Comparison of ENCODE assay signal across 9 mouse cellular contexts in the genomic region with DNA sequence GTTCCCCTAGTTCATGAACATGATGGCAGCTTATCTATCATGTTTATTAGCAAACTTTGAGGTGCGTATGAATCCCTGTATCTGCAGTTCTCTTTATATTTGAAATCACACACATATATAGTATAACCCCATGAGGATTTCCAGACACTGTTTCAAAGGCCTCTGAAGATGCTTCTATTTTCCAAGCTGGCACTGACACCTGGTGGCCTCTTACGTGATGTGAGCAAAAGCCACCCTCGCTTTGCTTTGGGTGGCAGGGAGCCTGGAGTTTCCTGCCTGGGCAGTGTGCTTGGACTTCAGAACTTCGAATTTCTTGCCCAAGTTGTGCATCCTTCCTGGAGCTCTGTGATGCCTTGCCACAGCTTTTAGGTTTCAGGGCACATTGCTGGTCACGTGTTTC.
DNase-seq lines count a peak whose midpoint lies in the region; ATAC-seq and TF ChIP-seq lines count a peak whose summit lies in the region.
"Had no signal": no experiment of that assay in that cellular context is flagged by ENCODE, and none has a peak within 500 bp of the region (broad histone marks: within the 10 kb centered on the region; RNA-seq: fewer than 3 reads in every experiment).

No protein-coding gene starts in this region.

- H3K4me2 ChIP-seq in forebrain, postnatal 0 days (ENCODE audit: low read depth), result no peak overlapping the region
- no peak overlapping the region for H3K4me2 ChIP-seq in lung, embryonic 14.5 days
- H3K4me2 ChIP-seq: hindbrain, embryonic 15.5 days had no signal

- TF ChIP-seq CTCF in forebrain, postnatal 0 days (IDR thresholded peaks at IDR 0.05; ENCODE audit: low read depth), result peak; percentile 60
- TF ChIP-seq CTCF in lung, embryonic 14.5 days (IDR thresholded peaks at IDR 0.05; ENCODE audit: low read depth), result peak; percentile 60

- H3K36me3 ChIP-seq in forebrain, postnatal 0 days (ENCODE audit: insufficient read depth), result no peaks in the 10 kb centered on the region
- H3K36me3 ChIP-seq in forebrain, embryonic 10.5 days (replicated peaks), result no peaks in the 10 kb centered on the region
- H3K36me3 ChIP-seq in lung, embryonic 14.5 days (ENCODE audit: insufficient read depth), result no peaks in the 10 kb centered on the region
- no peaks in the 10 kb centered on the region for H3K36me3 ChIP-seq in limb, embryonic 10.5 days
- H3K36me3 ChIP-seq: hindbrain, embryonic 15.5 days had no signal

- 79% methylated on average over 5 of the region's 5 CpGs for WGBS in forebrain, postnatal 0 days
- 82% methylated on average over 5 of the region's 5 CpGs for WGBS in forebrain, embryonic 10.5 days
- 68% methylated on average over 5 of the region's 5 CpGs for WGBS in lung, embryonic 14.5 days
- 63% methylated on average over 5 of the region's 5 CpGs for WGBS in limb, embryonic 10.5 days

- no peak overlapping the region for H3K9ac ChIP-seq in forebrain, postnatal 0 days
- no peak overlapping the region for H3K9ac ChIP-seq in lung, embryonic 14.5 days
- H3K9ac ChIP-seq: hindbrain, embryonic 15.5 days had no signal

- H3K4me3 ChIP-seq in forebrain, postnatal 0 days (ENCODE audit: low read depth, low read length), result no peak overlapping the region
- H3K4me3 ChIP-seq in forebrain, embryonic 10.5 days, result no peak overlapping the region
- H3K4me3 ChIP-seq in lung, embryonic 14.5 days (ENCODE audit: low read depth, low read length), result no peak overlapping the region
- no peak overlapping the region for H3K4me3 ChIP-seq in limb, embryonic 10.5 days
- H3K4me3 ChIP-seq: hindbrain, embryonic 15.5 days had no signal

- no peak overlapping the region for H3K27ac ChIP-seq in forebrain, postnatal 0 days (ENCODE audit: low read depth, low read length)
- no peak overlapping the region for H3K27ac ChIP-seq in forebrain, embryonic 10.5 days
- no peak overlapping the region for H3K27ac ChIP-seq in lung, embryonic 14.5 days (ENCODE audit: low read depth)
- H3K27ac ChIP-seq in limb, embryonic 10.5 days, result peak overlapping the region; percentile 19; the same call in 1 of the 2 replicates
- H3K27ac ChIP-seq: hindbrain, embryonic 15.5 days had no signal

- H3K27me3 ChIP-seq in forebrain, postnatal 0 days (ENCODE audit: insufficient read depth, low read length), result no peaks in the 10 kb centered on the region
- no peaks in the 10 kb centered on the region for H3K27me3 ChIP-seq in forebrain, embryonic 10.5 days (ENCODE audit: poor library complexity, severe bottlenecking)
- H3K27me3 ChIP-seq in lung, embryonic 14.5 days (ENCODE audit: insufficient read depth, low read length), result no peaks in the 10 kb centered on the region
- H3K27me3 ChIP-seq in limb, embryonic 10.5 days (ENCODE audit: low read depth, poor library complexity, severe bottlenecking), result no peaks in the 10 kb centered on the region
- H3K27me3 ChIP-seq: hindbrain, embryonic 15.5 days had no signal

- DNase-seq in forebrain, postnatal 0 days, result peak; percentile 39
- no peak for DNase-seq in forebrain, embryonic 10.5 days (ENCODE audit: extremely low spot score, low spot score)
- DNase-seq in lung, embryonic 14.5 days, result peak; percentile 64
- DNase-seq in lung, postnatal 25 days (ENCODE audit: low spot score), result no peak
- DNase-seq in limb, embryonic 10.5 days (ENCODE audit: low spot score), result no peak
- DNase-seq in layer of hippocampus, postnatal 10 days (ENCODE audit: low spot score in 2 of 2), result no peak

- ATAC-seq in forebrain, postnatal 0 days, result peak; percentile 66
- ATAC-seq in lung, embryonic 14.5 days (ENCODE audit: insufficient read depth), result no peak
- peak; percentile 76 for ATAC-seq in common myeloid progenitor, adult 5-6 weeks (replicated peaks; ENCODE audit: low read depth, poor library complexity, severe bottlenecking)
- no peak for ATAC-seq in granulocyte monocyte progenitor cell, adult 5-6 weeks (replicated peaks; ENCODE audit: poor library complexity, severe bottlenecking)

- H3K9me3 ChIP-seq in forebrain, postnatal 0 days (ENCODE audit: low read length), result no peaks in the 10 kb centered on the region
- no peaks in the 10 kb centered on the region for H3K9me3 ChIP-seq in forebrain, embryonic 10.5 days
- no peaks in the 10 kb centered on the region for H3K9me3 ChIP-seq in lung, embryonic 14.5 days (ENCODE audit: low read depth, low read length)
- no peaks in the 10 kb centered on the region for H3K9me3 ChIP-seq in limb, embryonic 10.5 days (replicated peaks)
- H3K9me3 ChIP-seq: hindbrain, embryonic 15.5 days had no signal

- no peaks in the 10 kb centered on the region for H3K4me1 ChIP-seq in forebrain, postnatal 0 days (ENCODE audit: insufficient read depth)
- no peaks in the 10 kb centered on the region for H3K4me1 ChIP-seq in forebrain, embryonic 10.5 days
- no peaks in the 10 kb centered on the region for H3K4me1 ChIP-seq in lung, embryonic 14.5 days (ENCODE audit: insufficient read depth)
- H3K4me1 ChIP-seq in limb, embryonic 10.5 days, result peaks cover 49% of the 10 kb centered on the region
- H3K4me1 ChIP-seq: hindbrain, embryonic 15.5 days had no signal

Comparison
In these comparisons a context has a peak if more than half of its experiments do, and no peak if none do; other contexts are left out.
1. DNase-seq: peak in forebrain, postnatal 0 days (single experiment) and lung, embryonic 14.5 days (single experiment); none in forebrain, embryonic 10.5 days (single experiment), lung, postnatal 25 days (single experiment), limb, embryonic 10.5 days (single experiment) and layer of hippocampus, postnatal 10 days (0 of 2).
2. ATAC-seq: peak in forebrain, postnatal 0 days (single experiment) and common myeloid progenitor, adult 5-6 weeks (single experiment); none in lung, embryonic 14.5 days (single experiment) and granulocyte monocyte progenitor cell, adult 5-6 weeks (single experiment).